Comparison of ENCODE assay signal across 10 mouse cellular contexts in the genomic region with DNA sequence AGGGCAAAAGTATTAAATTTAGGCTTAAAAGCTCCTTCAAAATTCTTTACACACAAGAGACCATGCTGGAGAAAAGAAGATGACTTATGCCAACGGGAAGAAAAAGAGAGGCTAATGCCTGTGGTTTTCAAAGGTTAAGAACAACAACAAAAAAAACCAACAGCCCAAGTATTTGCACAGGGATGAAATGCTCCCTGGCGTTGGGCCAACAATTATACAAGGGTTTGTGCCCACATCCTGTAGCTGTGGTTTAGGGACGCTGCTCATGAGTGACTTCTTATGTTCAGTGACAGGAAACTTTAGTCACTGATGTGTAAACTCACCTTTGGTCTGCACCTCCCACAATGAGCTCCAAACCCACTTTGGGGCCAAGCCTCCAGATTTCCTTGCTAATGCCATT.
A peak's percentile ranks its signal among the peaks of the same experiment; 100 is the strongest.
DNase-seq lines count a peak whose midpoint lies in the region; ATAC-seq lines count a peak whose summit lies in the region.
"Had no signal": no experiment of that assay in that cellular context is flagged by ENCODE, and none has a peak within 500 bp of the region (broad histone marks: within the 10 kb centered on the region; RNA-seq: fewer than 3 reads in every experiment).

No protein-coding gene starts in this region.

- no peaks in the 10 kb centered on the region for H3K36me3 ChIP-seq in forebrain, embryonic 13.5 days (ENCODE audit: poor library complexity, severe bottlenecking)
- H3K36me3 ChIP-seq: embryonic facial prominence, embryonic 12.5 days; limb, embryonic 15.5 days had no signal

- H3K9me3 ChIP-seq in forebrain, embryonic 13.5 days (replicated peaks) = no peaks in the 10 kb centered on the region
- H3K9me3 ChIP-seq: embryonic facial prominence, embryonic 12.5 days; limb, embryonic 15.5 days had no signal

- H3K9ac ChIP-seq in forebrain, embryonic 13.5 days = no peak overlapping the region
- H3K9ac ChIP-seq: embryonic facial prominence, embryonic 12.5 days; limb, embryonic 15.5 days had no signal

- H3K4me2 ChIP-seq in forebrain, embryonic 13.5 days = no peak overlapping the region
- H3K4me2 ChIP-seq: embryonic facial prominence, embryonic 12.5 days; limb, embryonic 15.5 days had no signal

- peak; percentile 8 for DNase-seq in adrenal gland, postnatal 14 days
- no peak for DNase-seq in adrenal gland, postnatal 36 days
- peak; percentile 74 for DNase-seq in NIH3T3 (ENCODE audit: low read depth)
- peak; percentile 63 for DNase-seq in large intestine, adult 2 months (ENCODE audit: low read depth, low spot score)
- DNase-seq in spleen, postnatal 4 days (ENCODE audit: low spot score in 2 of 2) = peak; percentile 48 to 72
- DNase-seq in adrenal gland, adult 8-10 months = no peak
- DNase-seq in adrenal gland, adult (ENCODE audit: inconsistent age in 2 of 2, low spot score in 1 of 2) = no peak

- no peaks in the 10 kb centered on the region for H3K27me3 ChIP-seq in forebrain, embryonic 13.5 days
- H3K27me3 ChIP-seq: embryonic facial prominence, embryonic 12.5 days; limb, embryonic 15.5 days had no signal

- 14% methylated on average over 3 of the region's 3 CpGs for WGBS in large intestine, adult 2 months
- WGBS in forebrain, embryonic 13.5 days = 43% methylated on average over 3 of the region's 3 CpGs

- no peak for ATAC-seq in forebrain, embryonic 13.5 days

- no peak overlapping the region for H3K4me3 ChIP-seq in forebrain, embryonic 13.5 days
- H3K4me3 ChIP-seq: embryonic facial prominence, embryonic 12.5 days; limb, embryonic 15.5 days had no signal

- no peak overlapping the region for H3K27ac ChIP-seq in forebrain, embryonic 13.5 days
- H3K27ac ChIP-seq: embryonic facial prominence, embryonic 12.5 days had no signal

- peaks cover 16% of the 10 kb centered on the region for H3K4me1 ChIP-seq in forebrain, embryonic 13.5 days

Comparison
In these comparisons a context has a peak if more than half of its experiments do, and no peak if none do; other contexts are left out.
1. DNase-seq: peak in adrenal gland, postnatal 14 days (single experiment), NIH3T3 (single experiment), large intestine, adult 2 months (single experiment) and spleen, postnatal 4 days (2 of 2); none in adrenal gland, postnatal 36 days (0 of 2), adrenal gland, adult 8-10 months (single experiment) and adrenal gland, adult (0 of 2).